28 mouse cellular contexts compared by ENCODE assay signal in genomic region chr1:62048592-62048991, GRCm38 (mm10).
A peak's percentile ranks its signal among the peaks of the same experiment; 100 is the strongest.
DNase-seq lines count a peak whose midpoint lies in the region; ATAC-seq and TF ChIP-seq lines count a peak whose summit lies in the region.
"Had no signal": no experiment of that assay in that cellular context is flagged by ENCODE, and none has a peak within 500 bp of the region (broad histone marks: within the 10 kb centered on the region; RNA-seq: fewer than 3 reads in every experiment).

No protein-coding gene starts in this region.

- no peak overlapping the region for H3K27ac ChIP-seq in liver, adult 2 months (replicated peaks; ENCODE audit: insufficient read depth, low read depth, low read length)
- H3K27ac ChIP-seq in liver, embryonic 11.5 days (ENCODE audit: low read depth, low read length), result no peak overlapping the region
- no peak overlapping the region for H3K27ac ChIP-seq in stomach, postnatal 0 days (replicated peaks)
- H3K27ac ChIP-seq: embryonic facial prominence, embryonic 12.5 days; forebrain, embryonic 12.5 days; forebrain, embryonic 15.5 days; heart, embryonic 15.5 days; hindbrain, embryonic 10.5 days; hindbrain, embryonic 13.5 days had no signal

- H3K4me1 ChIP-seq in liver, adult 2 months (ENCODE audit: control insufficient read depth, insufficient read depth, low read length), result peaks cover 9% of the 10 kb centered on the region; the same call in 1 of the 2 replicates
- no peaks in the 10 kb centered on the region for H3K4me1 ChIP-seq in liver, embryonic 11.5 days (replicated peaks; ENCODE audit: control insufficient read depth, insufficient read depth, low read length)
- H3K4me1 ChIP-seq in stomach, postnatal 0 days (replicated peaks; ENCODE audit: control insufficient read depth, insufficient read depth), result no peaks in the 10 kb centered on the region
- H3K4me1 ChIP-seq: embryonic facial prominence, embryonic 12.5 days had no signal

- TF ChIP-seq CTCF in liver, adult 2 months (IDR thresholded peaks at IDR 0.05; ENCODE audit: low read depth, low read length), result no peak
- no peak for TF ChIP-seq CTCF in stomach, postnatal 0 days (IDR thresholded peaks at IDR 0.05; ENCODE audit: low read depth)

- H3K27me3 ChIP-seq in liver, adult 2 months (ENCODE audit: control insufficient read depth, insufficient read depth, low read length), result no peaks in the 10 kb centered on the region
- H3K27me3 ChIP-seq in liver, embryonic 11.5 days (replicated peaks; ENCODE audit: control insufficient read depth, insufficient read depth, low read length), result no peaks in the 10 kb centered on the region
- H3K27me3 ChIP-seq in stomach, postnatal 0 days (ENCODE audit: control insufficient read depth, insufficient read depth, low read length), result no peaks in the 10 kb centered on the region
- H3K27me3 ChIP-seq: CH12.LX; embryonic facial prominence, embryonic 12.5 days; forebrain, embryonic 12.5 days; forebrain, embryonic 15.5 days; heart, embryonic 12.5 days; heart, embryonic 15.5 days; hindbrain, embryonic 13.5 days; Patski had no signal

- no peaks in the 10 kb centered on the region for H3K79me2 ChIP-seq in liver, adult 2 months (ENCODE audit: control insufficient read depth, insufficient read depth, low read length)

- ATAC-seq in liver, embryonic 11.5 days (replicated peaks; ENCODE audit: low FRiP score), result no peak
- ATAC-seq in stomach, postnatal 0 days (ENCODE audit: low FRiP score, low TSS enrichment), result 0 out of 2 replicates have a peak, but pooled peaks have one; percentile 26
- ATAC-seq: forebrain, embryonic 15.5 days; hindbrain, embryonic 16.5 days; Patski had no signal

- no peaks in the 10 kb centered on the region for H3K9me3 ChIP-seq in liver, embryonic 11.5 days (ENCODE audit: control insufficient read depth, low read length)
- H3K9me3 ChIP-seq in stomach, postnatal 0 days (ENCODE audit: control insufficient read depth, low read length), result no peaks in the 10 kb centered on the region
- H3K9me3 ChIP-seq: embryonic facial prominence, embryonic 12.5 days; forebrain, embryonic 12.5 days; forebrain, embryonic 15.5 days; G1E; heart, embryonic 12.5 days; heart, embryonic 15.5 days; hindbrain, embryonic 10.5 days; hindbrain, embryonic 13.5 days had no signal

- WGBS in liver, adult 2 months, result 41% methylated on average over 4 of the region's 4 CpGs
- WGBS in liver, embryonic 11.5 days, result 48% methylated on average over 4 of the region's 4 CpGs
- WGBS in large intestine, adult 2 months, result 32% methylated on average over 4 of the region's 4 CpGs
- 37% methylated on average over 4 of the region's 4 CpGs for WGBS in stomach, postnatal 0 days

- H3K9ac ChIP-seq in liver, adult 2 months (ENCODE audit: low read depth, low read length), result no peak overlapping the region
- H3K9ac ChIP-seq in liver, embryonic 11.5 days (ENCODE audit: low read depth, low read length), result no peak overlapping the region
- H3K9ac ChIP-seq in stomach, postnatal 0 days (ENCODE audit: low read length), result no peak overlapping the region
- H3K9ac ChIP-seq: embryonic facial prominence, embryonic 12.5 days; forebrain, embryonic 12.5 days; forebrain, embryonic 15.5 days; heart, embryonic 12.5 days; heart, embryonic 15.5 days; hindbrain, embryonic 13.5 days had no signal

- H3K36me3 ChIP-seq in liver, adult 2 months (ENCODE audit: control insufficient read depth, insufficient read depth, low read length), result no peaks in the 10 kb centered on the region
- no peaks in the 10 kb centered on the region for H3K36me3 ChIP-seq in liver, embryonic 11.5 days (ENCODE audit: control insufficient read depth, insufficient read depth, low read length)
- H3K36me3 ChIP-seq in stomach, postnatal 0 days (ENCODE audit: control insufficient read depth, insufficient read depth, low read length), result no peaks in the 10 kb centered on the region
- H3K36me3 ChIP-seq: embryonic facial prominence, embryonic 12.5 days; forebrain, embryonic 12.5 days; forebrain, embryonic 15.5 days; G1E; heart, embryonic 12.5 days; heart, embryonic 15.5 days; hindbrain, embryonic 10.5 days; hindbrain, embryonic 13.5 days had no signal

- DNase-seq in liver, adult 2 months (ENCODE audit: extremely low read depth, low read depth, low spot score), result peak; percentile 24
- no peak for DNase-seq in liver, embryonic 11.5 days (ENCODE audit: low spot score)
- peak; percentile 60 for DNase-seq in large intestine, adult 2 months (ENCODE audit: low read depth, low spot score)
- DNase-seq in stomach, postnatal 0 days (ENCODE audit: low spot score), result no peak
- no peak for DNase-seq in spleen, postnatal 36 days (ENCODE audit: low spot score in 2 of 2)
- no peak for DNase-seq in adrenal gland, adult 18-20 months (ENCODE audit: low spot score in 2 of 2)
- DNase-seq: adrenal gland, adult 2 months; adrenal gland, postnatal 14 days; B cell, adult 2 months; cerebellum, adult 11-12 months; cerebellum, adult 9-10 months; cerebellum, postnatal 14 days; gastrocnemius, postnatal 25 days; heart, adult 18-20 months; heart, postnatal 10 days; heart, postnatal 36 days had no signal

- no peak for TF ChIP-seq EP300 in stomach, postnatal 0 days (optimal IDR thresholded peaks at IDR 0.05)

- no peak overlapping the region for H3K4me3 ChIP-seq in liver, adult 2 months (ENCODE audit: insufficient read depth, low read depth, low read length)
- no peak overlapping the region for H3K4me3 ChIP-seq in liver, embryonic 11.5 days (ENCODE audit: low read depth, low read length)
- H3K4me3 ChIP-seq in stomach, postnatal 0 days (ENCODE audit: low read depth, low read length), result no peak overlapping the region
- H3K4me3 ChIP-seq: embryonic facial prominence, embryonic 12.5 days; erythroblast, embryonic 14.5 days; forebrain, embryonic 12.5 days; forebrain, embryonic 15.5 days; heart, embryonic 12.5 days; heart, embryonic 15.5 days; hindbrain, embryonic 10.5 days; hindbrain, embryonic 13.5 days had no signal

- no peak overlapping the region for H3K4me2 ChIP-seq in liver, embryonic 11.5 days
- H3K4me2 ChIP-seq in stomach, postnatal 0 days (replicated peaks; ENCODE audit: low read depth), result no peak overlapping the region
- H3K4me2 ChIP-seq: embryonic facial prominence, embryonic 12.5 days; forebrain, embryonic 12.5 days; forebrain, embryonic 15.5 days; heart, embryonic 12.5 days; heart, embryonic 15.5 days; hindbrain, embryonic 13.5 days had no signal

- TF ChIP-seq POLR2A in liver, adult 2 months (IDR thresholded peaks at IDR 0.05; ENCODE audit: extremely low read depth, insufficient read depth, low read length), result no peak

Comparison
In these comparisons a context has a peak if more than half of its experiments do, and no peak if none do; other contexts are left out.
1. DNase-seq: peak in liver, adult 2 months (single experiment) and large intestine, adult 2 months (single experiment); none in liver, embryonic 11.5 days (single experiment), stomach, postnatal 0 days (single experiment), spleen, postnatal 36 days (0 of 2) and adrenal gland, adult 18-20 months (0 of 2).